Mouse (Mus musculus): ENCODE measurements at regions not wholly inside any gene's neighbourhood (a gene's known extent, or its start where the extent isn't known, plus 50 kb on each side); places are given as distances from the start of the nearest gene placed in this dataset.

- TF ChIP-seq POLR2A (IDR thresholded peaks at IDR 0.05; ENCODE audit: insufficient read depth, low read length) (no peak), EP300 (IDR thresholded peaks at IDR 0.05; ENCODE audit: insufficient read depth, low read depth, low read length) (no peak)
Measured at GRCm38 (mm10) chr9:31684812-31685188, 220.5 kb upstream of the Tmem45b start.

Data from ES-Bruce4 (cell line).